In genomic region chr6:125099421-125099971, GRCm38 (mm10) we compare ENCODE assay signal across 8 mouse cellular contexts. TPM values are rescaled to one million over a fixed set of nuclear protein-coding genes. Genes with fewer than 3 reads are reported as not detected.
DNase-seq lines count a peak whose midpoint lies in the region; ATAC-seq and TF ChIP-seq lines count a peak whose summit lies in the region.

No protein-coding gene starts in this region.

- H3K27me3 ChIP-seq in G1E (ENCODE audit: insufficient read depth, low read length) = no peaks in the 10 kb centered on the region; the same call in 1 of the 2 replicates
- H3K27me3 ChIP-seq in forebrain, embryonic 10.5 days (ENCODE audit: poor library complexity, severe bottlenecking) = no peaks in the 10 kb centered on the region
- H3K27me3 ChIP-seq in hindbrain, embryonic 13.5 days = no peaks in the 10 kb centered on the region
- H3K27me3 ChIP-seq in neural tube, embryonic 13.5 days = no peaks in the 10 kb centered on the region

- DNase-seq in gastrocnemius, adult 18-20 months (ENCODE audit: low spot score) = peak; percentile 37
- no peak for DNase-seq in gastrocnemius, adult 8-10 months (ENCODE audit: low spot score in 2 of 2)
- no peak for DNase-seq in G1E (ENCODE audit: low spot score)
- DNase-seq in forebrain, embryonic 10.5 days (ENCODE audit: extremely low spot score, low spot score) = no peak
- DNase-seq in lung, adult 18-20 months = peak; percentile 75 to 82
- DNase-seq in right cerebral cortex, postnatal 36 days (ENCODE audit: low spot score in 2 of 2) = no peak

- peaks cover 79% of the 10 kb centered on the region for H3K4me1 ChIP-seq in G1E (ENCODE audit: insufficient read depth, low read depth, low read length)
- H3K4me1 ChIP-seq in forebrain, embryonic 10.5 days = peaks cover 53% of the 10 kb centered on the region
- H3K4me1 ChIP-seq in hindbrain, embryonic 13.5 days (replicated peaks) = peaks cover 34% of the 10 kb centered on the region
- peaks cover 40% of the 10 kb centered on the region for H3K4me1 ChIP-seq in neural tube, embryonic 13.5 days (replicated peaks)

- H3K36me3 ChIP-seq in G1E (replicated peaks) = peaks cover 72% of the 10 kb centered on the region
- peaks cover 71% of the 10 kb centered on the region for H3K36me3 ChIP-seq in forebrain, embryonic 10.5 days (replicated peaks)
- peaks cover 61% of the 10 kb centered on the region for H3K36me3 ChIP-seq in hindbrain, embryonic 13.5 days
- H3K36me3 ChIP-seq in neural tube, embryonic 13.5 days = peaks cover 63% of the 10 kb centered on the region

- H3K4me3 ChIP-seq in G1E (ENCODE audit: low read depth, low read length) = peak overlapping the region; percentile 91; the same call in 1 of the 2 replicates
- H3K4me3 ChIP-seq in forebrain, embryonic 10.5 days = peak overlapping the region; percentile 100
- H3K4me3 ChIP-seq in hindbrain, embryonic 13.5 days = peak overlapping the region; percentile 98
- H3K4me3 ChIP-seq in neural tube, embryonic 13.5 days = peak overlapping the region; percentile 99

- H3K4me2 ChIP-seq in hindbrain, embryonic 13.5 days = peak overlapping the region; percentile 89
- H3K4me2 ChIP-seq in neural tube, embryonic 13.5 days = peak overlapping the region; percentile 98

- 52% methylated on average over 5 of the region's 5 CpGs for WGBS in forebrain, embryonic 10.5 days
- 34% methylated on average over 5 of the region's 5 CpGs for WGBS in hindbrain, embryonic 13.5 days
- WGBS in neural tube, embryonic 13.5 days = 31% methylated on average over 5 of the region's 5 CpGs

- H3K27ac ChIP-seq in forebrain, embryonic 10.5 days = peak overlapping the region; percentile 79
- H3K27ac ChIP-seq in hindbrain, embryonic 13.5 days = peak overlapping the region; percentile 88
- H3K27ac ChIP-seq in neural tube, embryonic 13.5 days (replicated peaks) = peak overlapping the region; percentile 81

- no peak for TF ChIP-seq CTCF in G1E (IDR thresholded peaks at IDR 0.05; ENCODE audit: low read depth, low read length)

- H3K9me3 ChIP-seq in G1E (replicated peaks) = no peaks in the 10 kb centered on the region
- H3K9me3 ChIP-seq in forebrain, embryonic 10.5 days = no peaks in the 10 kb centered on the region
- no peaks in the 10 kb centered on the region for H3K9me3 ChIP-seq in hindbrain, embryonic 13.5 days
- no peaks in the 10 kb centered on the region for H3K9me3 ChIP-seq in neural tube, embryonic 13.5 days

- ATAC-seq in G1E (ENCODE audit: extremely low read depth, insufficient number of reproducible peaks, low FRiP score, poor library complexity, severe bottlenecking) = no peak
- ATAC-seq in hindbrain, embryonic 13.5 days (ENCODE audit: low FRiP score) = no peak
- no peak for ATAC-seq in neural tube, embryonic 13.5 days (ENCODE audit: low read depth)

- H3K9ac ChIP-seq in hindbrain, embryonic 13.5 days = peak overlapping the region; percentile 97
- peak overlapping the region; percentile 99 for H3K9ac ChIP-seq in neural tube, embryonic 13.5 days

RNA-seq across cellular contexts. Expression of gene Chd4, which starts 3.7 kb away (rescaled TPM):
- total RNA-seq in gastrocnemius, adult 18-20 months (2021) = 10 to 100 TPM; 64.1 to 70.6 TPM
- 10 to 100 TPM; 72.6 to 77.3 (median 74.3) TPM for total RNA-seq in gastrocnemius, adult 8-10 months (2022)
- total RNA-seq in G1E (2014; fragmentation: Nextera tagmentation) = 235 and 241 TPM in 2 replicates
- total RNA-seq in G1E (2017) = 326 and 362 TPM in 2 replicates
- 188 and 219 TPM in 2 replicates for polyA plus RNA-seq in G1E (2012)
- 91.0 and 99.4 TPM in 2 replicates for polyA plus RNA-seq in forebrain, embryonic 10.5 days (2016; fragmentation: Nextera tagmentation; extraction: Ambion mirVana)
- polyA plus RNA-seq in hindbrain, embryonic 13.5 days (2015; fragmentation: Nextera tagmentation; extraction: Ambion mirVana) = 123 and 126 TPM in 2 replicates
- 89.0 and 107 TPM in 2 replicates for polyA plus RNA-seq in neural tube, embryonic 13.5 days (2015; fragmentation: Nextera tagmentation; extraction: Ambion mirVana)

RNA-seq across cellular contexts. Expression of gene Lpar5, which starts 31.8 kb away (rescaled TPM):
- total RNA-seq in gastrocnemius, adult 18-20 months (2021) = not detected
- total RNA-seq in gastrocnemius, adult 8-10 months (2022) = under 1 TPM in 1 of 4 experiments, not detected in 3; 0.20 TPM
- total RNA-seq in G1E (2014; fragmentation: Nextera tagmentation) (0.83 and 2.3 TPM in 2 replicates), G1E (2017) (2.4 and 2.6 TPM in 2 replicates)
- polyA plus RNA-seq in G1E (2012) = 0.83 and 1.4 TPM in 2 replicates
- polyA plus RNA-seq in forebrain, embryonic 10.5 days (2016; fragmentation: Nextera tagmentation; extraction: Ambion mirVana) = 0.22 and 0.30 TPM in 2 replicates
- 0.55 and 0.65 TPM in 2 replicates for polyA plus RNA-seq in hindbrain, embryonic 13.5 days (2015; fragmentation: Nextera tagmentation; extraction: Ambion mirVana)
- polyA plus RNA-seq in neural tube, embryonic 13.5 days (2015; fragmentation: Nextera tagmentation; extraction: Ambion mirVana) = 0.43 and 0.77 TPM in 2 replicates

RNA-seq across cellular contexts. Expression of gene Nop2, which starts 32.2 kb away (rescaled TPM):
- 10 to 100 TPM; 16.3 to 17.7 TPM for total RNA-seq in gastrocnemius, adult 18-20 months (2021)
- 10 to 100 TPM; 16.3 to 21.1 (median 19.0) TPM for total RNA-seq in gastrocnemius, adult 8-10 months (2022)
- total RNA-seq in G1E (2014; fragmentation: Nextera tagmentation) = 56.9 and 61.0 TPM in 2 replicates
- total RNA-seq in G1E (2017) = 87.7 and 89.2 TPM in 2 replicates
- 53.4 and 90.0 TPM in 2 replicates for polyA plus RNA-seq in G1E (2012)
- 101 and 103 TPM in 2 replicates for polyA plus RNA-seq in forebrain, embryonic 10.5 days (2016; fragmentation: Nextera tagmentation; extraction: Ambion mirVana)
- 47.9 and 48.6 TPM in 2 replicates for polyA plus RNA-seq in hindbrain, embryonic 13.5 days (2015; fragmentation: Nextera tagmentation; extraction: Ambion mirVana)
- polyA plus RNA-seq in neural tube, embryonic 13.5 days (2015; fragmentation: Nextera tagmentation; extraction: Ambion mirVana) = 44.5 and 45.3 TPM in 2 replicates

RNA-seq across cellular contexts. Expression of gene Iffo1, which starts 45.5 kb away (rescaled TPM):
- 1 to 10 TPM; 5.8 to 6.3 TPM for total RNA-seq in gastrocnemius, adult 18-20 months (2021)
- 1 to 10 TPM; 6.6 to 8.9 (median 7.5) TPM for total RNA-seq in gastrocnemius, adult 8-10 months (2022)
- total RNA-seq in G1E (2014; fragmentation: Nextera tagmentation) (20.4 and 25.1 TPM in 2 replicates), G1E (2017) (12.3 and 14.5 TPM in 2 replicates)
- polyA plus RNA-seq in G1E (2012) = 26.9 and 31.7 TPM in 2 replicates
- 9.2 and 10.0 TPM in 2 replicates for polyA plus RNA-seq in forebrain, embryonic 10.5 days (2016; fragmentation: Nextera tagmentation; extraction: Ambion mirVana)
- 17.2 and 19.7 TPM in 2 replicates for polyA plus RNA-seq in hindbrain, embryonic 13.5 days (2015; fragmentation: Nextera tagmentation; extraction: Ambion mirVana)
- 21.1 and 24.0 TPM in 2 replicates for polyA plus RNA-seq in neural tube, embryonic 13.5 days (2015; fragmentation: Nextera tagmentation; extraction: Ambion mirVana)

RNA-seq across cellular contexts. Expression of gene Acrbp, which starts 50.0 kb away (rescaled TPM):
- 1 to 10 TPM; 2.0 to 2.4 TPM for total RNA-seq in gastrocnemius, adult 18-20 months (2021)
- 1 to 10 TPM in 3 of 4 experiments, under 1 TPM in 1; 0.97 to 2.5 (median 1.5) TPM for total RNA-seq in gastrocnemius, adult 8-10 months (2022)
- total RNA-seq in G1E (2014; fragmentation: Nextera tagmentation) = 11.8 and 16.1 TPM in 2 replicates
- 4.7 and 8.1 TPM in 2 replicates for total RNA-seq in G1E (2017)
- 6.4 and 9.4 TPM in 2 replicates for polyA plus RNA-seq in G1E (2012)
- polyA plus RNA-seq in forebrain, embryonic 10.5 days (2016; fragmentation: Nextera tagmentation; extraction: Ambion mirVana) = 12.8 and 12.9 TPM in 2 replicates
- 17.5 and 19.7 TPM in 2 replicates for polyA plus RNA-seq in hindbrain, embryonic 13.5 days (2015; fragmentation: Nextera tagmentation; extraction: Ambion mirVana)
- polyA plus RNA-seq in neural tube, embryonic 13.5 days (2015; fragmentation: Nextera tagmentation; extraction: Ambion mirVana) = 19.0 and 21.0 TPM in 2 replicates

Comparison
In these comparisons a context has a peak if more than half of its experiments do, and no peak if none do; other contexts are left out.
1. DNase-seq: peak in gastrocnemius, adult 18-20 months (single experiment) and lung, adult 18-20 months (2 of 2); none in gastrocnemius, adult 8-10 months (0 of 2), G1E (single experiment), forebrain, embryonic 10.5 days (single experiment) and right cerebral cortex, postnatal 36 days (0 of 2).
2. Peak in every context shown above with its lines, with median percentiles within 50 percentile points of each other: H3K4me3 ChIP-seq and H3K27ac ChIP-seq.